Mouse (Mus musculus): ENCODE data around the gene Cebpb.

The Cebpb gene

GRCm38 (mm10) chr2:167691871-167692661, 3.4 kb downstream of the Cebpb start:
- DNase-seq (ENCODE audit: low read depth, low spot score), result no peak

GRCm38 (mm10) chr2:167692831-167693230, 4.1 kb downstream of the Cebpb start:
- no peak for DNase-seq (ENCODE audit: low read depth, low spot score)

- DNase-seq (ENCODE audit: low read depth, low spot score), result no peak
These were observed 4.8 kb downstream of the Cebpb start for GRCm38 (mm10) chr2:167693540-167693939.

- no peak for DNase-seq (ENCODE audit: low read depth, low spot score)
These were observed 5.5 kb downstream of the Cebpb start for GRCm38 (mm10) chr2:167694244-167694643.

- DNase-seq (ENCODE audit: low read depth, low spot score), result no peak
These were observed 6.2 kb downstream of the Cebpb start for GRCm38 (mm10) chr2:167694963-167695362.

- no peak for DNase-seq (ENCODE audit: low read depth, low spot score)
These were observed 6.8 kb downstream of the Cebpb start for GRCm38 (mm10) chr2:167695491-167695890.

GRCm38 (mm10) chr2:167696143-167696542, 7.4 kb downstream of the Cebpb start:
- DNase-seq (ENCODE audit: low read depth, low spot score), result no peak

- DNase-seq (ENCODE audit: low read depth, low spot score), result peak; percentile 89
These were observed 9.2 kb downstream of the Cebpb start for GRCm38 (mm10) chr2:167697902-167698301.

GRCm38 (mm10) chr2:167700018-167700417, 11.3 kb downstream of the Cebpb start:
- no peak for DNase-seq (ENCODE audit: low read depth, low spot score)

- DNase-seq (ENCODE audit: low read depth, low spot score), result no peak
These were observed 12.8 kb downstream of the Cebpb start for GRCm38 (mm10) chr2:167701472-167701871.

GRCm38 (mm10) chr2:167702126-167702525, 13.4 kb downstream of the Cebpb start:
- no peak for DNase-seq (ENCODE audit: low read depth, low spot score)

- DNase-seq (ENCODE audit: low read depth, low spot score), result no peak
These were observed 15.7 kb downstream of the Cebpb start for GRCm38 (mm10) chr2:167704409-167704808.

- no peak for DNase-seq (ENCODE audit: low read depth, low spot score)
These were observed 17.6 kb downstream of the Cebpb start for GRCm38 (mm10) chr2:167706183-167706939.

- DNase-seq (ENCODE audit: low read depth, low spot score), result no peak
These were observed 19.7 kb downstream of the Cebpb start for GRCm38 (mm10) chr2:167708373-167708772.

- no peak for DNase-seq (ENCODE audit: low read depth, low spot score)
These were observed 21.3 kb downstream of the Cebpb start for GRCm38 (mm10) chr2:167709969-167710368.

GRCm38 (mm10) chr2:167710574-167710973, 21.9 kb downstream of the Cebpb start:
- no peak for DNase-seq (ENCODE audit: low read depth, low spot score)

- peak; percentile 73 for DNase-seq (ENCODE audit: low read depth, low spot score)
These were observed 24.4 kb downstream of the Cebpb start for GRCm38 (mm10) chr2:167712872-167713821.

- DNase-seq (ENCODE audit: low read depth, low spot score), result no peak
These were observed 25.6 kb downstream of the Cebpb start for GRCm38 (mm10) chr2:167714298-167714697.

- no peak for DNase-seq (ENCODE audit: low read depth, low spot score)
These were observed 26.3 kb downstream of the Cebpb start for GRCm38 (mm10) chr2:167715008-167715407.

- DNase-seq (ENCODE audit: low read depth, low spot score), result no peak
These were observed 28.5 kb downstream of the Cebpb start for GRCm38 (mm10) chr2:167717208-167717607.

- DNase-seq (ENCODE audit: low read depth, low spot score), result no peak
These were observed 30.8 kb downstream of the Cebpb start for GRCm38 (mm10) chr2:167719520-167719919.

Measured in A20 (cell line).